Mouse (Mus musculus): ENCODE measurements around the gene Ndufa6. TPM values are rescaled to one million over a fixed set of nuclear protein-coding genes. Genes with fewer than 3 reads are reported as not detected.
"Not testable (repeated sequence)": the region's sequence is repeated elsewhere in the genome, so short reads cannot be mapped to it uniquely, and the experiment has no call there.

Gene Ndufa6
- polyA plus RNA-seq, 1 experiment: 498 TPM

GRCm38 (mm10) chr15:82368851-82369250 lies 14.7 kb upstream of the Ndufa6 start:
- no peak for DNase-seq (ENCODE audit: extremely low spot score in 1 of 2, low spot score in 1 of 2)

- DNase-seq (ENCODE audit: extremely low spot score in 1 of 2, low spot score in 1 of 2): no peak
Observed at GRCm38 (mm10) chr15:82368146-82368545, 14.0 kb upstream of the Ndufa6 start.

- not testable (repeated sequence) for DNase-seq (ENCODE audit: extremely low spot score in 1 of 2, low spot score in 1 of 2)
Observed at GRCm38 (mm10) chr15:82364561-82364960, 10.4 kb upstream of the Ndufa6 start.

- DNase-seq (ENCODE audit: extremely low spot score in 1 of 2, low spot score in 1 of 2): not testable (repeated sequence)
Observed at GRCm38 (mm10) chr15:82363801-82364200, 9.7 kb upstream of the Ndufa6 start.

- DNase-seq (ENCODE audit: extremely low spot score in 1 of 2, low spot score in 1 of 2): no peak
Observed at GRCm38 (mm10) chr15:82362234-82362633, 8.1 kb upstream of the Ndufa6 start.

GRCm38 (mm10) chr15:82361459-82362018 lies 7.4 kb upstream of the Ndufa6 start:
- no peak for DNase-seq (ENCODE audit: extremely low spot score in 1 of 2, low spot score in 1 of 2)

GRCm38 (mm10) chr15:82358431-82359260 lies 4.5 kb upstream of the Ndufa6 start:
- no peak for DNase-seq (ENCODE audit: extremely low spot score in 1 of 2, low spot score in 1 of 2)

- no peak for DNase-seq (ENCODE audit: extremely low spot score in 1 of 2, low spot score in 1 of 2)
Observed at GRCm38 (mm10) chr15:82353745-82354113, 393 bp downstream of the Ndufa6 start.

GRCm38 (mm10) chr15:82353078-82353744 lies 911 bp downstream of the Ndufa6 start:
- peak in 1 of 2 experiments; percentile 33 for DNase-seq (ENCODE audit: extremely low spot score in 1 of 2, low spot score in 1 of 2)

GRCm38 (mm10) chr15:82351480-82351879 lies 2.6 kb downstream of the Ndufa6 start:
- no peak for DNase-seq (ENCODE audit: extremely low spot score in 1 of 2, low spot score in 1 of 2)

GRCm38 (mm10) chr15:82350349-82350748 lies 3.8 kb downstream of the Ndufa6 start:
- DNase-seq (ENCODE audit: extremely low spot score in 1 of 2, low spot score in 1 of 2): no peak

GRCm38 (mm10) chr15:82348999-82349341 lies 5.2 kb downstream of the Ndufa6 start:
- DNase-seq (ENCODE audit: extremely low spot score in 1 of 2, low spot score in 1 of 2): no peak

- no peak for DNase-seq (ENCODE audit: extremely low spot score in 1 of 2, low spot score in 1 of 2)
Observed at GRCm38 (mm10) chr15:82348258-82348998, 5.7 kb downstream of the Ndufa6 start.

- DNase-seq (ENCODE audit: extremely low spot score in 1 of 2, low spot score in 1 of 2): no peak
Observed at GRCm38 (mm10) chr15:82347852-82348251, 6.3 kb downstream of the Ndufa6 start.

- no peak for DNase-seq (ENCODE audit: extremely low spot score in 1 of 2, low spot score in 1 of 2)
Observed at GRCm38 (mm10) chr15:82347303-82347676, 6.8 kb downstream of the Ndufa6 start.

GRCm38 (mm10) chr15:82346580-82347302 lies 7.4 kb downstream of the Ndufa6 start:
- DNase-seq (ENCODE audit: extremely low spot score in 1 of 2, low spot score in 1 of 2): no peak

- peak; percentile 97 to 99 for DNase-seq (ENCODE audit: extremely low spot score in 1 of 2, low spot score in 1 of 2)
Observed at GRCm38 (mm10) chr15:82345820-82346470, 8.2 kb downstream of the Ndufa6 start.

- DNase-seq (ENCODE audit: extremely low spot score in 1 of 2, low spot score in 1 of 2): no peak
Observed at GRCm38 (mm10) chr15:82344971-82345370, 9.2 kb downstream of the Ndufa6 start.

GRCm38 (mm10) chr15:82343368-82344287 lies 10.5 kb downstream of the Ndufa6 start:
- DNase-seq (ENCODE audit: extremely low spot score in 1 of 2, low spot score in 1 of 2): no peak

All from frontal cortex, adult 2 months (tissue).